Mouse (Mus musculus) lung, embryonic 14.5 days (tissue): ENCODE measurements around the gene Amt. TPM values are rescaled to one million over a fixed set of nuclear protein-coding genes. Genes with fewer than 3 reads are reported as not detected.

Source experiments
- ATAC-seq: fragments of 200-750 bp; cut with Nextera tagmentation; 2 replicates; pipeline ENCODE4 v1.8.0; 2017; ENCODE audit warnings: mild to moderate bottlenecking, moderate TSS enrichment, moderate library complexity; ENCODE audit not compliant: insufficient read depth
- DNase-seq: peaks from one replicate; pipeline ENCODE4 v3.0.0-alpha.2; 2015
- H3K27ac ChIP-seq: fragments of 300-500 bp; sonication (generic); 2 replicates; pipeline ENCODE4 v1.5.1; 2014; ENCODE audit warnings: low read depth, mild to moderate bottlenecking, moderate library complexity
- H3K27me3 ChIP-seq: fragments of 300-500 bp; sonication (generic); 2 replicates; pipeline ENCODE4 v1.6.1; 2014; ENCODE audit warnings: low read length, control low read depth; ENCODE audit not compliant: insufficient read depth
- H3K36me3 ChIP-seq: fragments of 300-500 bp; sonication (generic); 2 replicates; pipeline ENCODE4 v1.6.1; 2014; ENCODE audit warnings: control low read depth; ENCODE audit not compliant: insufficient read depth
- H3K4me1 ChIP-seq: fragments of 300-500 bp; sonication (generic); 2 replicates; pipeline ENCODE4 v1.6.1; 2014; ENCODE audit warnings: antibody characterized with exemption, control low read depth; ENCODE audit not compliant: insufficient read depth
- H3K4me2 ChIP-seq: fragments of 300-500 bp; sonication (generic); 2 replicates; pipeline ENCODE4 v1.6.1; 2014; ENCODE audit warnings: mild to moderate bottlenecking
- H3K4me3 ChIP-seq: fragments of 300-500 bp; sonication (generic); 2 replicates; pipeline ENCODE4 v1.5.1; 2014; ENCODE audit warnings: low read depth, low read length
- H3K9ac ChIP-seq: fragments of 300-500 bp; sonication (generic); 2 replicates; pipeline ENCODE4 v1.6.1; 2014
- H3K9me3 ChIP-seq: fragments of 300-500 bp; sonication (generic); 2 replicates; pipeline ENCODE4 v1.6.1; 2016; ENCODE audit warnings: low read depth, low read length, control low read depth
- CTCF ChIP-seq: IDR thresholded peaks from 2 replicates; pipeline ENCODE4 v1.5.1; 2016; ENCODE audit warnings: antibody characterized with exemption, low read depth
- WGBS: fragments of 180-500 bp; shearing (Covaris S2); extraction: QIAGEN DNeasy Blood & Tissue Kit; methylation state at CpG from one replicate; pipeline ENCODE4 v1.1.7; 2014; 5-methylcytosine and 5-hydroxymethylcytosine counted together
- polyA plus RNA-seq: library from polyadenylated mRNA; unstranded; fragments of >200 nt; fragmentation: Nextera tagmentation; extraction: Ambion mirVana; gene quantifications from 2 replicates; pipeline ENCODE4 v1.2.1, GENCODE M21; 2014

The Amt gene
- polyA plus RNA-seq, 1 experiment from 2014 or later = 20.9 TPM

DNA sequence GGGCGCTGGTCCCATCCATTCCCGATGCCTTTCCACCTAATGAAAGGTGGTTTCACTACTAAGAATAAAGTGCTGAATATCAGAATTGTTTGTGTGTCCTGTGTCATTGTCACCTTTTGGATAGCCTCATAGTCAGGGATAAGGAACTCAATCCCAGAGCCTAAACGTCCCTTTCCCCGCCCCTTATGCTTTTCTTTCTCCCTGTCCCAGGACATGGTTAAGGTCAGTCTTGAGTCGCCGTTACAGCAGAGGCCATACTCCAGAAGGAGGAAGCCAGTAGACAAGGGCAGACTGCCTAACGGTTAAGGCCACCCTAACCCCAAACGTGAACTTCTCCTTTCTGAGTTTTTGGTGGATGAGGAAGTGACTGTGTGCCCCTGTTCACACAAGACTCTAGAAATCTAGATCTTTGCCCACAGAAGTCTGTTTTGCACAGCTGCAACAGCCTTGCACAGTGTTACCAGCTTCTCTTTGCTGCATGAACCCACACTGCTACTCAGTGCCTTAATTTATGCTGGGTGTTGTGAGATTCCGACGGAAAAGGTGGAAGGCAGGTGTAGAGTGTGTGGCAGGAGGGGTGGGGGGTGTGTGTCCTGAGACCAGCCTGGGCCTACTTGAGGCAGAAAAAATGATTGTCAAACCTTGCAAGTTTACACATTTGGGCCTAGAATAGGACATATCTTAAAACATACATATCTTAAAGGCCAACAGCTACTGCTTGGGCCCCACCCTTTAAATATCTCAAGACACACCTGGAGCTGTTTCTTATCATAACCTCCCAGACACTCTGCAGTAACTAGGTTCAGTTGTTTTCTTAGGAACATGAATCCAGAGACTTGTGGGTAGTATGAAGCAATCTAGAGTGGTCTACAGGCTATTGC lies 43.8 kb downstream of the Amt start:
- Histone ChIP-seq H3K4me1 (peaks cover 3% of the 10 kb centered on the region), H3K4me3 (peak overlapping the region; percentile 81), H3K27me3 (no peaks in the 10 kb centered on the region), H3K36me3 (peaks cover 26% of the 10 kb centered on the region), H3K4me2 (peak overlapping the region; percentile 85), H3K27ac (peak overlapping the region; percentile 96), H3K9me3 (no peaks in the 10 kb centered on the region), H3K9ac (peak overlapping the region; percentile 87)
- ATAC-seq = no peak
- DNase-seq = peak; percentile 9
- WGBS = 41% methylated on average over 10 of the region's 10 CpGs
- TF ChIP-seq CTCF = no peak

DNA sequence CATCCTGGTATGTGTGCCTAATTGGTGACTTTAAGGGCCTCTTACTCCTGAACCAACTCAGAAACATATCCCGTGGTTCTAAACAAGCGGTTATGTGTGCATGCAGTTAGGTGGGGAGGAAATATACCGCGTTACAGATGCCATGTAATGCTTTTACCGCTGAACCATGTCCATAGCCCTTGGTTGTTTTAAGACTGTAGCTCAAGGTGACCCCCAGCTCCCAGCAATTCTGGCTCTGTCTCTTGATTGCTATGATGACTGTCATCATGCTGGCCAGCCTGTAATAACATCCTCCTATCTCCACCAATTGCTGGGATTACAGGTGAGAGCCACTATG lies 44.5 kb downstream of the Amt start:
- H3K9me3 ChIP-seq = no peaks in the 10 kb centered on the region
- 0 out of 2 replicates have a peak overlapping the region, but pooled peaks have one; percentile 81 for H3K4me3 ChIP-seq
- peaks cover 3% of the 10 kb centered on the region for H3K4me1 ChIP-seq
- no peaks in the 10 kb centered on the region for H3K27me3 ChIP-seq
- peak overlapping the region; percentile 85 for H3K4me2 ChIP-seq
- no peak for ATAC-seq
- H3K27ac ChIP-seq = peak overlapping the region; percentile 65
- peaks cover 20% of the 10 kb centered on the region for H3K36me3 ChIP-seq
- no peak for TF ChIP-seq CTCF
- H3K9ac ChIP-seq = peak overlapping the region; percentile 13; the same call in 1 of the 2 replicates
- DNase-seq = no peak
- 86% methylated on average over 5 of the region's 5 CpGs for WGBS

DNA sequence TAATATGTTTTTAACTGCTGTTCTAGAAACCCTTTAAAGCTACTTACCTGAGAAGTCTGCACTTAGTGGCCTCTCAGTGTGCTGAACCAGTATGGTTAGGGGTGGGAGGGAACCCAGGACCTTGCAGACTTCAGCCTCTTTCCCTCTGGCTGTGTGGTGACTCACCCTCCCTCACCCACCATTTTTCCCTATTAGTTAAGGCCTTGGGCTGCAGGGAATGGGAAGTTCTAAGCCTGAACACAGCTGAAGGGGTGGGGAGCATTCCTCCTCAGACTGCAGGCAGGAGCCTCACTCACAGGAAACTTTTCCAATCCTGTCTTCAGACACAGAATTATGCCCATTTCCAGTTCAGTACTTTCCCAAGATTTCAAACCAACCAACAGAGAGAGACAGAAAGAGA lies 45.1 kb downstream of the Amt start:
- no peak for TF ChIP-seq CTCF
- Histone ChIP-seq H3K4me1 (peaks cover 3% of the 10 kb centered on the region), H3K9ac (peak overlapping the region; percentile 13; the same call in 1 of the 2 replicates), H3K27ac (peak overlapping the region; percentile 65), H3K9me3 (no peaks in the 10 kb centered on the region), H3K36me3 (peaks cover 14% of the 10 kb centered on the region), H3K27me3 (no peaks in the 10 kb centered on the region), H3K4me3 (no peak overlapping the region), H3K4me2 (peak overlapping the region; percentile 85; the same call in 1 of the 2 replicates)
- no peak for ATAC-seq
- DNase-seq = no peak

DNA sequence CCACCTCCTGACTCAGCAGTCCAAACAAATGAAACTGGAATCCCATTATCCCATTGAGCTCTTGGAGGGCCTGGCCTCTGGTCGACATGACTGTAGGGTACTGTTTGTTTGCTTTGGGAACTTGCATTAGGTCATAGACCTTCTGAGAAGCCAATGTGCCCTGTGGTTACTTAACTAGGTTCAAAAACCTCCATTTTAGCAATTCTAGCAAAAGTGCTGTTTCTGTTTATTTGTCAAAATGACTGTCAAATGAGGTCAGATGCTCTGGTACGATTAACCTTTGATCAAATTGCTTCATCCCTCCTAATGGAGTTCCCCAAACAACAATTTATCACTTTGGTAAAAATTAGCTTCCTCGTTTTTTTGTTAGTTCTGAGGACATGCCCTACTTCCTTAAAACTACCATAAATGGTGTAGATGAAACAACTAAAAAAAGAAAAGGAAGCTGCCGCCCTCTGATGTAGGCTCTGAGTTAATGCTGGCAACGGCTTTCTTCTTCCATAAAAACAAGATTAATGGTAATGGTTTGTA lies 45.7 kb downstream of the Amt start:
- Histone ChIP-seq H3K27ac (peak overlapping the region; percentile 54; the same call in 1 of the 2 replicates), H3K4me1 (peaks cover 3% of the 10 kb centered on the region), H3K9ac (no peak overlapping the region), H3K36me3 (peaks cover 14% of the 10 kb centered on the region), H3K4me2 (0 out of 2 replicates have a peak overlapping the region, but pooled peaks have one; percentile 85), H3K27me3 (no peaks in the 10 kb centered on the region), H3K9me3 (no peaks in the 10 kb centered on the region), H3K4me3 (no peak overlapping the region)
- WGBS = 23% methylated on average over 5 of the region's 5 CpGs
- ATAC-seq (no peak), DNase-seq (peak; percentile 20)
- TF ChIP-seq CTCF = no peak

DNA sequence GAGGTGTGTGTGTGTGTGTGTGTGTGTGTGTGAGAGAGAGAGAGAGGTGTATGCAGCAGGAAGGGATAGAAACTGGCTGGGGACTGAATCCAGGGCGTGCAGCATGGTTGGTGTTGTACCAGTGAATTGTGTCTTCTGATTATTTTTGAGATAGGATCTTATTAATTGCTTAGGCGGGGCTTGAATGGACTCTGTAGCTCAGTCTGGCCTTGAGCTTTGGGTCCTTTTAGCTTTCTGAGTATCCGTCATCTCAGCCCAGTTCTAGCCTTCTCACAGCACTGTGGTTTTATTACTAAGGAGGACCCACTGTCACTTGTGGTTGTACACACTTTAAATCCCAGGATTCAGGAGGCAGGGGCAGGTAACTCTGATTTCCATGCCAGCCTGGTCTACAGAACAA lies 46.7 kb downstream of the Amt start:
- H3K4me2 ChIP-seq = no peak overlapping the region
- no peaks in the 10 kb centered on the region for H3K27me3 ChIP-seq
- no peaks in the 10 kb centered on the region for H3K9me3 ChIP-seq
- DNase-seq = no peak
- WGBS = 74% methylated on average over 3 of the region's 3 CpGs
- no peak overlapping the region for H3K27ac ChIP-seq
- TF ChIP-seq CTCF = no peak
- ATAC-seq = no peak
- peaks cover 6% of the 10 kb centered on the region for H3K36me3 ChIP-seq
- H3K9ac ChIP-seq = no peak overlapping the region
- H3K4me1 ChIP-seq = peaks cover 3% of the 10 kb centered on the region
- H3K4me3 ChIP-seq = no peak overlapping the region

DNA sequence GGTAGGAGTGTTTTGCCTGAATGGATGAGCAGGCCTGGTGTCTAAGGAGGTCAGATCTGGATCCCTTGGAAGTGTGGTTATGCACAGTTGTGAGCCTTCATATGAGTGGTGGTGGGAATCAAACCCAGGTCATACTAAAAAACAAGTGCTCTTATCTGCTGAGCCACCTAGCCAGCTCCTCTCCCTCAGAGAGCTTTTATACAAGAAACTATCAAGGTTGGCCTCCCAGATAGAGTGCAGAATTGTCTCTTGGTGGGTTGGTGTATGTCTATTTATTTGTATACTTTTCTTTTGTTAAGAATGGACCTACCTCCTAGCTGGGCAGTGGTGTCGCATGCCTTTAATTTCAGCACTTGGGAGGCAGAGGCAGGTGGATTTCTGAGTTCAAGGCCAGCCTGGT lies 47.2 kb downstream of the Amt start:
- Histone ChIP-seq H3K27ac (no peak overlapping the region), H3K4me1 (peaks cover 7% of the 10 kb centered on the region), H3K9ac (no peak overlapping the region), H3K27me3 (no peaks in the 10 kb centered on the region), H3K4me3 (no peak overlapping the region), H3K36me3 (peaks cover 5% of the 10 kb centered on the region; the same call in 1 of the 2 replicates), H3K4me2 (no peak overlapping the region), H3K9me3 (no peaks in the 10 kb centered on the region)
- ATAC-seq (no peak), DNase-seq (no peak)
- TF ChIP-seq CTCF = no peak
- WGBS = 77% methylated on average over 1 of the region's 1 CpGs

DNA sequence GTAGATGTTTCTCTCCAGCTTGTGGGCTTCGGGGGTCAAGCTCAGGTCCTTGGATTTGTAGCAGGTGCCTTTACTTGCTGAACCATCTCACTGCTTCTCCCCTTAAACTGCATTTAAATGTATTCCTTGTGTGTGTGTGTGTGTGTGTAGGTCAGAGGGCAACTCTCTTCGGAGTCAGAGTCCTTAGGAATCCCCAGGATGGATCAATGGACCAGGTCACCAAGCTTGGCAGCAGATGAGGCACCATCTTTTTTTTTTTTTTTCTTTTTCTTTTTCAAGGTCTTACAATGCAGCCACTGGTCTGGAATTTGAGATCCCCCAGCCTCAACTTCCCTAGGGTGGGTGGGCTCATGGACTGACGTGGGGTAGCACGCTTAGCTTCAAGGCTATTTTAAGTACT lies 47.8 kb downstream of the Amt start:
- Histone ChIP-seq H3K27ac (no peak overlapping the region), H3K27me3 (no peaks in the 10 kb centered on the region), H3K4me2 (no peak overlapping the region), H3K4me3 (no peak overlapping the region), H3K9me3 (no peaks in the 10 kb centered on the region), H3K4me1 (peaks cover 9% of the 10 kb centered on the region), H3K9ac (no peak overlapping the region), H3K36me3 (peaks cover 5% of the 10 kb centered on the region; the same call in 1 of the 2 replicates)
- WGBS = 87% methylated on average over 4 of the region's 4 CpGs
- TF ChIP-seq CTCF = no peak
- no peak for DNase-seq
- no peak for ATAC-seq
